Mouse (Mus musculus): ENCODE data around the gene Mtmr6. TPM values are rescaled to one million over a fixed set of nuclear protein-coding genes. Genes with fewer than 3 reads are reported as not detected.

Gene Mtmr6
- polyA plus RNA-seq, 1 experiment from 2014 or later: 68.2 TPM

DNA sequence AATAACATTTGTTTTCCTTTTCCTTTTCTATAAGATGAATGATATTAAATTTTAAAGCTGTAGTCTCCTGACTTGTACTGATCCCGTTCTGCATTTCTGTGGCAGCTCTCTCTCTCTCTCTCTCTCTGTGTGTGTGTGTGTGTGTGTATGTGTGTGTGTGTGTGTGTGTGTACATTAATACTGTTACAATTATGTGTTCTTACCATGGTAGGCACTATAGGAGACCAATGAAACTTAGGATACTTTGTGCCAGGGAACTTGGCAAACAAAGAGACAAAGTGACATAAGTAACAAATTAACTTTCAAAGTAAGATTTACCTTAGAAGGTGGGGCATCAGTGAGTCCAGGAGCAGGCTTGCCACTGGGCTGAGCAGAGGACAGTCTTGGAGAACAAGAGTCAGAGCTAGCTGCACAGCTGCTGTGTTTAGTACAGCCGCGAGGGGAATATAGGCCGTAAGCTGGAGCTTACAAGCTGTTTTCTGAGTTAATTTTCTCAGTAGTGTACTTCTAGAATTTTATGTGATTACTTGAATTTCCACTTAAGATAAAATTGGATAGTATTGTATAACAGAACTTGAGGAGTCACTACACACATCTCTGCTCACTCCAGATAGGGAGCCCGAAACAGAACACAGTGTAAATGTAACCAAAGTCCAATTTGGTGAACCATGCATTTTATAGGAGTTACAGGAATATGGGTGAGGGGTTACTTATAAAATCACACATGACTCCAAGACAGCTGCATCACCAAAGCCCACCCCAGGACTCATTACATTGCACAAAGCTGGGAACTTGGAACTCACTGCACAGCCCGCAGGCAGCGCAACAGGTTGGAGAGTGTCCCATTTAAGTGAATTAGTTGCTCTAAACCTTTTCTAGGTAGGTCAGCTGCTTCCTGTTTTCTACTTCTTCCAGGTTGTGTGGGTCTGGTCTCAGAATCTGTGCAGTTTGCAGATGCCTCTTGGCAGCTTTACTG, 10.6 kb downstream of the Mtmr6 start:
- H3K4me3 ChIP-seq (ENCODE audit: low read depth, low read length): no peak overlapping the region
- H3K9ac ChIP-seq (ENCODE audit: low read length): no peak overlapping the region
- DNase-seq (ENCODE audit: low spot score): no peak
- H3K36me3 ChIP-seq (ENCODE audit: control insufficient read depth, insufficient read depth, low read length): peaks cover 7% of the 10 kb centered on the region
- H3K9me3 ChIP-seq (replicated peaks; ENCODE audit: control insufficient read depth, low read length): no peaks in the 10 kb centered on the region
- H3K27me3 ChIP-seq (replicated peaks; ENCODE audit: control insufficient read depth, insufficient read depth, low read length): no peaks in the 10 kb centered on the region
- ATAC-seq: no peak
- WGBS: 96% methylated on average over 7 of the region's 7 CpGs
- no peaks in the 10 kb centered on the region; the same call in 1 of the 2 replicates for H3K4me1 ChIP-seq (ENCODE audit: control insufficient read depth, insufficient read depth, low read length)
- no peak overlapping the region for H3K27ac ChIP-seq (ENCODE audit: low read depth, low read length)
- H3K4me2 ChIP-seq (ENCODE audit: low read length): no peak overlapping the region

DNA sequence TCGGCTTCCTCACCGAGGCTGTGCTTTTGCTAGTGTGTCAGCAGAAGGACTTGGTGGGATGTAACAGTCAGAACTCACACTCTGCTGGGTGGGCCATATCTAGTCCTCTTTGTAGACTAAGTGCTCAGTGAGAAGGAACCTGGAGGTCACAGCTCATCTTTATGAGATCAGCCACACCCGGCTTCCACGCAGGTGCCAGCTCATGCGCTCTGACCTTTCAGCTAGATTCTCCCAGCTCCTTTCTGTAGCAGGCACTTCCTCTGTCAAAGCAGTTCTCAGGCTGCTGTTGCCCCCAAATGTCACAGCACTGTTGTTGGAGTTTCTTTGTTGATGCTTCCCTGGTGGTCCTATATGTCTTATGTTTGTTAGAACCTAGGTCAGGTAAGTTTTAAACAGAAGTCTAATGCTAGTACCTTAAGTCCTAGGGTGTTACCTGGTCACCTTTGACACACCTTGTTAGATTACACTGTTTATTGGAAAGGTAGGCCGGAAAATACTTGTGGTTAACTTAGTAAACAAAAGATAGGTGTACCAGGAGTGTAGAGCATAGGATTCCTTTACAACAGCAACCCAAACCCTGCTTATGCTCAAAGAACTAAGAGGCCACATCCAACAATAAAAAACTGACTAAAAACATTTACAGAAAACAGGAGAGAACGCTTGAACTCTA, 21.3 kb downstream of the Mtmr6 start:
- H3K27ac ChIP-seq (ENCODE audit: low read depth, low read length): no peak overlapping the region
- H3K9me3 ChIP-seq (replicated peaks; ENCODE audit: control insufficient read depth, low read length): no peaks in the 10 kb centered on the region
- DNase-seq (ENCODE audit: low spot score) (no peak), ATAC-seq (no peak)
- no peak overlapping the region for H3K4me2 ChIP-seq (ENCODE audit: low read length)
- H3K4me3 ChIP-seq (ENCODE audit: low read depth, low read length): no peak overlapping the region
- WGBS: 92% methylated on average over 7 of the region's 7 CpGs
- no peaks in the 10 kb centered on the region for H3K27me3 ChIP-seq (replicated peaks; ENCODE audit: control insufficient read depth, insufficient read depth, low read length)
- no peaks in the 10 kb centered on the region for H3K4me1 ChIP-seq (ENCODE audit: control insufficient read depth, insufficient read depth, low read length)
- H3K9ac ChIP-seq (ENCODE audit: low read length): no peak overlapping the region
- peaks cover 19% of the 10 kb centered on the region; the same call in 1 of the 2 replicates for H3K36me3 ChIP-seq (ENCODE audit: control insufficient read depth, insufficient read depth, low read length)

DNA sequence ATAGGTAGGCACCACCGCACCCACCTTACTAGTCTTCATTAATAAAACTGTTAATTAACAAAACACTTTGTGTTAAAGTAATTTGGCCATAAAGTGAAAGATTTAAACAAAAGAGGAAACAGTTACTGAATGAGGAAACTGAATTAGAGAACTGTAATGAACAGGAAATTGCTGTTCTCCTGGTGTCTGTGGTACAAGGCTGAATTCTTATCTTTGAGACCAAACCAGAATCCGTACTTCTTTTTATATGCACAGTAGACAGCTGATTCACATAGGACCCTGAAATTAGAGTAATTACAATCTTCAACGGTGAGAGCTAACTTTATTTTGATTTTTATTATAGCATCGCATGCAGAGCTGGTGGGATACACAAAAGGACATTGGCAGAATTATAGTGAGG, 25.3 kb downstream of the Mtmr6 start:
- no peak for ATAC-seq
- 84% methylated on average over 4 of the region's 4 CpGs for WGBS
- H3K9me3 ChIP-seq (replicated peaks; ENCODE audit: control insufficient read depth, low read length): no peaks in the 10 kb centered on the region

DNA sequence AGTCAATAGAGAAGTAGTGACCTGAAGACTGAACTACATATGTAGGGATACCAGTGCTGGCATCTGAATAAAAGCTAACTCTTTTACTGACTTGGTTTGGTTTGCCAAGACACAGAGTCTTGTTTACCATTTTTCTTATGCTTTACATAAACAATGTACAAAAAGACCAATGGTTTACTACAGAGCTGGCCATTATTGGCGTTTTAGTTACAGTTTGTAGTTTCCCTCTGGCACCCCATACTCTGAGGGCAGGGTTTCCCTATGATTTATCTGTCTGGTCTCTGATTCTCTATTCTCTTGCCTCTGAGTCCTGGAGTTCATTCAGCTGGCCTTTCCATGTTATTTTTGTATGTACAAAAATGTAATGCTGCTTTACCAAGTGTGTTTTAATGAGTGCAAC, 30.5 kb downstream of the Mtmr6 start:
- ATAC-seq (no peak), DNase-seq (ENCODE audit: low spot score) (no peak)
- no peak overlapping the region for H3K4me2 ChIP-seq (ENCODE audit: low read length)
- peaks cover 38% of the 10 kb centered on the region for H3K36me3 ChIP-seq (ENCODE audit: control insufficient read depth, insufficient read depth, low read length)
- no peak overlapping the region for H3K9ac ChIP-seq (ENCODE audit: low read length)
- H3K27ac ChIP-seq (ENCODE audit: low read depth, low read length): no peak overlapping the region
- H3K27me3 ChIP-seq (replicated peaks; ENCODE audit: control insufficient read depth, insufficient read depth, low read length): no peaks in the 10 kb centered on the region
- WGBS: 83% methylated on average over 1 of the region's 1 CpGs
- H3K4me1 ChIP-seq (ENCODE audit: control insufficient read depth, insufficient read depth, low read length): peaks cover 5% of the 10 kb centered on the region; the same call in 1 of the 2 replicates
- H3K9me3 ChIP-seq (replicated peaks; ENCODE audit: control insufficient read depth, low read length): no peaks in the 10 kb centered on the region
- no peak overlapping the region for H3K4me3 ChIP-seq (ENCODE audit: low read depth, low read length)

More for the DNA sequence above, 25.3 kb downstream of the Mtmr6 start:
- H3K27ac ChIP-seq (ENCODE audit: low read depth, low read length): no peak overlapping the region
- H3K4me3 ChIP-seq (ENCODE audit: low read depth, low read length): no peak overlapping the region
- peaks cover 35% of the 10 kb centered on the region for H3K36me3 ChIP-seq (ENCODE audit: control insufficient read depth, insufficient read depth, low read length)
- DNase-seq (ENCODE audit: low spot score): no peak
- H3K9ac ChIP-seq (ENCODE audit: low read length): no peak overlapping the region
- H3K4me2 ChIP-seq (ENCODE audit: low read length): no peak overlapping the region
- no peaks in the 10 kb centered on the region for H3K4me1 ChIP-seq (ENCODE audit: control insufficient read depth, insufficient read depth, low read length)
- no peaks in the 10 kb centered on the region for H3K27me3 ChIP-seq (replicated peaks; ENCODE audit: control insufficient read depth, insufficient read depth, low read length)

DNA sequence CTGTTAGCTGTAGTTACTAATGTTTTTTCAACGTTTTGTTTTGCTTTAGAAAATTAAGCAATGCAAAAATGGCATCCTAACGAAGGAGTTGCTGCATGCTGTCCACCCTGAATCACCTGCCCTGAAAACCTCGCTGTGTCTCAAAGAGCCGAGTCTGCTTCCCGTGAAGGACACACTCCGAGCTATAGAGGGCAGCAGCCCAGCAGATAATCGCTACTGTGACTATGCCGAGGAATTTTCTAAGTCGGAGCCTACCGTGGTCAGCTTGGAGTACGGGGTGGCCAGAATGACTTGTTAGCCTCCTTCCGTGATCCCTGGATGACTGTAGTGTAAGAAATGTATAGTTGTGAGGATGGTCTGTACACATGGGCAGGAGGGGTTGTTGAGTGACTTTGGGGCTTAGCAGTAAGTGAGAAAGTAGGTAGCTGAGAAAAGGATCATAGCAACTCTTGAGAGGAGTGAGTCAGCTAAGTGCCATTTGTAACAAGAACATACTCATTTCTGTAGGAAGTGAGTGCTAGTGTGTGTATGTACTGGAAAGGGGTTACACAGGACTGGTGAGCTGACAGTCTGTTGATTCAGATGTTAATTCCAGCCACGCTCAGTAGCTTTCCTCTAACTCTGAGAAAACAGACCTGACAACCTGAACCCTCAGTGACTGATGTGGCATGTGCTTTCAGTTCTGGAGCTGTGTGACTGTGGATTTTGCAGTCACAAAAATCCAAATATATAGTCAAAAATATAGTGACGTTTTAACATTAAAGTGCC, 35.4 kb downstream of the Mtmr6 start:
- ATAC-seq (peak; percentile 55), DNase-seq (ENCODE audit: low spot score) (peak; percentile 69)
- H3K4me2 ChIP-seq (ENCODE audit: low read length): no peak overlapping the region
- no peak overlapping the region for H3K9ac ChIP-seq (ENCODE audit: low read length)
- H3K4me1 ChIP-seq (ENCODE audit: control insufficient read depth, insufficient read depth, low read length): peaks cover 15% of the 10 kb centered on the region
- H3K27me3 ChIP-seq (replicated peaks; ENCODE audit: control insufficient read depth, insufficient read depth, low read length): no peaks in the 10 kb centered on the region
- peak overlapping the region; percentile 67 for H3K27ac ChIP-seq (ENCODE audit: low read depth, low read length)
- no peak overlapping the region for H3K4me3 ChIP-seq (ENCODE audit: low read depth, low read length)
- 26% methylated on average over 14 of the region's 14 CpGs for WGBS
- H3K9me3 ChIP-seq (replicated peaks; ENCODE audit: control insufficient read depth, low read length): no peaks in the 10 kb centered on the region
- peaks cover 22% of the 10 kb centered on the region for H3K36me3 ChIP-seq (ENCODE audit: control insufficient read depth, insufficient read depth, low read length)

DNA sequence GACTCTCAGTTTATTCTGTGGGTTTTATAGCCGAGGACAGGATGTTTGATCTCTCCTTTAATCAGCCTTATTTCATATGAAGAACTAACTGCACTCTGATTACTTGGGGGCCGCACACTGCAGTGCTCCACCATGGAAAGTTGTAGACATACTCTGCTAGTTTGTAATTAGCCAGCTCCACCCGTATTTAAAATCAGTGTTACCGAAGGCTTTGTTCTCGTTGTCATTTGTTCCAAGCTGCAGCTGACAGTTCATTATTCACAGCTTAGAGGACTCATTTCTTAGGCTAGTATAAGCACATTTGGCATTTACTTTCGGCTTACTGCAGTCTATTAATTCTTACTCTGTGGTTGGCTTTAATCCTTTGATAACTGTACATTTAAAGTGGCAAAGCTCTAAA, 36.0 kb downstream of the Mtmr6 start:
- peak; percentile 74 for ATAC-seq
- Histone ChIP-seq H3K27ac (ENCODE audit: low read depth, low read length) (peak overlapping the region; percentile 55; the same call in 1 of the 2 replicates), H3K4me1 (ENCODE audit: control insufficient read depth, insufficient read depth, low read length) (peaks cover 15% of the 10 kb centered on the region), H3K36me3 (ENCODE audit: control insufficient read depth, insufficient read depth, low read length) (peaks cover 22% of the 10 kb centered on the region), H3K27me3 (replicated peaks; ENCODE audit: control insufficient read depth, insufficient read depth, low read length) (no peaks in the 10 kb centered on the region), H3K9ac (ENCODE audit: low read length) (peak overlapping the region; percentile 29), H3K4me3 (ENCODE audit: low read depth, low read length) (no peak overlapping the region), H3K4me2 (ENCODE audit: low read length) (peak overlapping the region; percentile 12; the same call in 1 of the 2 replicates), H3K9me3 (replicated peaks; ENCODE audit: control insufficient read depth, low read length) (no peaks in the 10 kb centered on the region)
- 2% methylated on average over 6 of the region's 6 CpGs for WGBS
- peak; percentile 79 for DNase-seq (ENCODE audit: low spot score)

DNA sequence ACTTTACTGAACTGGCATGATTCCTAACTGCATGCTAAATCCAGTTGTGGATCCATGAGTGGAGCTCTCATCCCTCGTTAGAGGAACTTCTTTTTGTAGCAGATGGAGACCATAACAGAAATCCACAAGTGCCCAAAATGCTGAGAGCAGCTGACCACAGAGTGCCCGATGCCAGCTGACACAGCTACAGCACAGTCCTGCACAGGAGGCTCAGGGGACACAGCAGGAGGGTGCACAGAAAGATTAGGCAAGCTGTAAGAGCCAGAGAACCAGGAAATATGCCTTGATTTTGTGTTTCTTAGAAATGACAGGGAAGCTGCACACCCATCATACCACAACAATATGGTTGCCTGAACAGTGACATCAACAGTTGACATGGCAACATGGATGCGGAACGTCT, 37.4 kb downstream of the Mtmr6 start:
- Histone ChIP-seq H3K4me2 (ENCODE audit: low read length) (no peak overlapping the region), H3K9me3 (replicated peaks; ENCODE audit: control insufficient read depth, low read length) (no peaks in the 10 kb centered on the region), H3K27ac (ENCODE audit: low read depth, low read length) (peak overlapping the region; percentile 5; the same call in 1 of the 2 replicates), H3K4me3 (ENCODE audit: low read depth, low read length) (no peak overlapping the region), H3K36me3 (ENCODE audit: control insufficient read depth, insufficient read depth, low read length) (peaks cover 14% of the 10 kb centered on the region), H3K4me1 (ENCODE audit: control insufficient read depth, insufficient read depth, low read length) (peaks cover 15% of the 10 kb centered on the region), H3K27me3 (replicated peaks; ENCODE audit: control insufficient read depth, insufficient read depth, low read length) (no peaks in the 10 kb centered on the region), H3K9ac (ENCODE audit: low read length) (no peak overlapping the region)
- no peak for ATAC-seq
- WGBS: 51% methylated on average over 4 of the region's 4 CpGs
- DNase-seq (ENCODE audit: low spot score): peak; percentile 22

DNA sequence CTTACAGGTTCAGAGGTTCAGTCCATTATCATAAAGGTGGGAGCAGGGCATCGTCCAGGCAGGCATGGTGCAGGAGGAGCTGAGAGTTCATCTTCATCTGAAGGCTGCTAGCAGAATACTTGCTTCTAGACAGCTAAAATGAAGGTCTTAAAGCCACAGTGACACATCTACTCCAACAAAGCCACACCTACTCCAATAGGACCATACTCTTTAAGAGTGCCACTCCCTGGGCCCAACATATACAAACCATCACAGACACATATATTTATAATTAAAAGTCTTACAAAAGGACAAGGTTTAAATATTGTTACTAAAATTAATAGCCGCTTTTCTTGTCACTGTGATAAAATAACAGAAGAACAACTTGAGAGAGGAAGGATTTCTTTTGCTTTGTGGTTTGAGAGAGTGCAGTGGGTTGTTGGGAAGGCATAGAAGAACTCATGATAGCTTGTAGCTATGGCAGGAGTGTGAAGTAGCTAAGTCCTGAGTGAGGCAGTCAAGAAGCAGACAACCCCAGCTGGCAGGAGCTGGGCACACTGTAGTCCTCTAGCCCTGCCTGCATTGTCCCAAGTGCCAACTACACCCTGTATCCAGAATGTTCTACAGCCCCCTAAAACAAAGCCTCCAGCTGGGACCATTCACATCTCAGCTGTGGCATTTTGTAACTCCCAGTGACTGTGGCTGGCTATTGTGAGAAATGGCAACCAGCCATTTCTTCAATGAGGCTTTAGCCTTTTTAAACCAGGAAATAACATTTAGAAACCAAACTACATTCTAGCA, 39.6 kb downstream of the Mtmr6 start:
- Histone ChIP-seq H3K4me1 (ENCODE audit: control insufficient read depth, insufficient read depth, low read length) (peaks cover 15% of the 10 kb centered on the region), H3K36me3 (ENCODE audit: control insufficient read depth, insufficient read depth, low read length) (peaks cover 14% of the 10 kb centered on the region), H3K27ac (ENCODE audit: low read depth, low read length) (no peak overlapping the region), H3K9me3 (replicated peaks; ENCODE audit: control insufficient read depth, low read length) (no peaks in the 10 kb centered on the region), H3K27me3 (replicated peaks; ENCODE audit: control insufficient read depth, insufficient read depth, low read length) (no peaks in the 10 kb centered on the region), H3K9ac (ENCODE audit: low read length) (no peak overlapping the region), H3K4me2 (ENCODE audit: low read length) (no peak overlapping the region), H3K4me3 (ENCODE audit: low read depth, low read length) (no peak overlapping the region)
- 94% methylated on average over 2 of the region's 2 CpGs for WGBS
- DNase-seq (ENCODE audit: low spot score): peak; percentile 66
- peak; percentile 42; the same call in 1 of the 2 replicates for ATAC-seq
